Mouse (Mus musculus): ENCODE measurements around the gene Hist1h2bj. TPM values are rescaled to one million over a fixed set of nuclear protein-coding genes. Genes with fewer than 3 reads are reported as not detected.

Hist1h2bj gene
- total RNA-seq, 2 experiments from 2014 or later = 284 to 295 TPM

- peak; percentile 80 for DNase-seq
Observed at GRCm38 (mm10) chr13:22015479-22016450, 27.2 kb upstream of the Hist1h2bj start.

GRCm38 (mm10) chr13:22019934-22020835, 22.8 kb upstream of the Hist1h2bj start:
- no peak for DNase-seq

DNA sequence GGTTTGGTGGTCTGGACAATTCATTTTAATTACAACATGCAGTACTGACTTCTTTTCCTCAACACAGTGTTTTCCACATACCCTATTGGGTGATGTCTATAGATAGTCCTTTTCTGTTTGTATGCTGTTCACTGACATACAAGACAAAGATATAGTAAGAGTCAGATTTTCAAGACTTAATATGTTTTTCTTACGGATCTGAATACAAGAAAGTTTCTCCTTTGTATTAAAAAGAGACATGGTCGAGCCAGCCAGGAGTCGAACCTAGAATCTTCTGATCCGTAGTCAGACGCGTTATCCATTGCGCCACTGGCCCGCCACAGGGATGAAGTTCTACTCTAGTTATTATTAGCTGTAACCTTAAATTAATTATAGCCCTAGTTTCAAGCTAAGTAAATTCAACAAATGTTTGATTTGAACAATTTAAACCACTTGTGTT, 22.1 kb upstream of the Hist1h2bj start:
- peak; percentile 81 for DNase-seq

- DNase-seq = no peak
Observed at GRCm38 (mm10) chr13:22021581-22021980, 21.4 kb upstream of the Hist1h2bj start.

- peak; percentile 87 for DNase-seq
Observed at GRCm38 (mm10) chr13:22022241-22022640, 20.8 kb upstream of the Hist1h2bj start.

GRCm38 (mm10) chr13:22026058-22027031, 16.7 kb upstream of the Hist1h2bj start:
- peak; percentile 91 for DNase-seq

- DNase-seq = peak; percentile 98
Observed at GRCm38 (mm10) chr13:22028673-22029460, 14.1 kb upstream of the Hist1h2bj start.

DNA sequence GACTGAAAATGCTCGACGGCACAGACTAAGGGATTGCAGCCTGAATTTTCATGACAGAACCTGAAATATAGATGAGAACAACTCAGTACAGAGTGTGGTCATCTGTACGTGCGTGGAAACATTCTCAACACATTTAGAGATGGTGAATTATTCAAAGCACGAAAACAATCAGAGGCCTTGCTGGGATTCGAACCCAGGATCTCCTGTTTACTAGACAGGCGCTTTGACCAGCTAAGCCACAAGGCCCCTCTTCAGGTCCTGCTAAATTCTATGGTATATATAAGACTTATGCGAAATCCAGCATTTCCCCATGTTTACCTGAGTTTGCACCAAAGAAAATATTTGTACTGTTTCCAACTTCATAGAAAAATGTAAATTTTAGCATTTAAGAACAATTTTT, 13.1 kb upstream of the Hist1h2bj start:
- no peak for DNase-seq

GRCm38 (mm10) chr13:22030493-22030892, 12.5 kb upstream of the Hist1h2bj start:
- no peak for DNase-seq

DNA sequence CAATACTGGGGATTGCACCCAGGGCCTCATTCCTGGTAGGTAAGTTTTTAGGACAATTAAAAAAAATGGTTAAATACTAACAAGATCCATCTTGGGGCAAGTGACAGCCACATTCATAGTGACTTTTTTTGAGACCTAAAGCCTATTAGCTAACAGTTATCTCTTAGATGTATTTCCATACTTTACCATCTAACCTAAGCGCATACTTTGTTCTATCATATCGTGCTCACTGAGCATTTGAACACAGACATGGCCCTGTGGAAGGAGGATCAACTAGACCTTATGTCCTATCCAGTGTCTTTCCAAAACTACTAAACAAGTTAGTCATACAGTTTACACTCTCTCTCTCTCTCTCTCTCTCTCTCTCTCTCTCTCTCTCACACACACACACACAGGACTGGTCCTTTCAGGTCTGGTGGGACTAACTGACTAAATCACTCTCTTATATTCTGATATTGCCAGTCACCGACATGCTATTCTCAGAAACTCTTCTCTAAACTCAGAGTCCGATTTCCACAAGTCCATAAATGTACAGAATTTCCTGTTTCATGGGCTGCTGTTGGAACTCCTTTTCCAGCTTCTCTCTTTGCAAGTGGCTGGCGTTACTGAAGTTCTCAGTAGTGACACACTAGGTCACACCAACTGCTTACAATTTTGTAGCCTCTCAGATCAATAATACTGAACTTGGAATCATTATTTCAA, 9.1 kb upstream of the Hist1h2bj start:
- no peak for DNase-seq

GRCm38 (mm10) chr13:22034443-22035266, 8.4 kb upstream of the Hist1h2bj start:
- no peak for DNase-seq

DNA sequence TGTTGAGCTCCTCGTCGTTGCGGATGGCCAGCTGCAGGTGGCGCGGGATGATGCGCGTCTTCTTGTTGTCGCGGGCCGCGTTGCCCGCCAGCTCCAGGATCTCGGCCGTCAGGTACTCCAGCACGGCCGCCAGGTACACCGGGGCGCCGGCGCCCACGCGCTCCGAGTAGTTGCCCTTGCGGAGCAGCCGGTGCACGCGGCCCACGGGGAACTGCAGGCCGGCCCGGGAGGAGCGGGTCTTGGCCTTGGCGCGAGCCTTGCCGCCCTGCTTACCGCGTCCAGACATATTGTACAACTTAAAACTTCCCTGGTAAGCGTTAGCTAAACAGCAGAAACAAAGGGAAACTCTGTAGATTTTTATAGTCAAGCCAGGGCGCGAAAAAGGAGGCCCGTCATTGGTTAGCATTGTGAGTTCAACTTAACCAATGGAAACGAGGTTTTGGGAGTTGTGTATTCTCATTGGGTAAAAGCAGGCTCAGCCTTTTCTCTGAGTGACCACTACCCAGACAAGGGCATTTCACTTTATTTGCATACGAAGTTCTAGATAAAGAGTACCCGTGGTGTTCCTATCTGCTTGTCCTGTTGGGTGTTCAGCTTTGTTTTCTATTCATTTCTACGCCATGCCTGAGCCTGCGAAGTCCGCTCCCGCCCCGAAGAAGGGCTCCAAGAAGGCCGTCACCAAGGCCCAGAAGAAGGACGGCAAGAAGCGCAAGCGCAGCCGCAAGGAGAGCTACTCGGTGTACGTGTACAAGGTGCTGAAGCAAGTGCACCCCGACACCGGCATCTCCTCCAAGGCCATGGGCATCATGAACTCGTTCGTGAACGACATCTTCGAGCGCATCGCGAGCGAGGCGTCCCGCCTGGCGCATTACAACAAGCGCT, 7.5 kb upstream of the Hist1h2bj start, which contains the start of the genes Hist1h2ah and Hist1h2bk:
Gene Hist1h2ah (minus strand): TSS at position 302 of the 882 bp plus-strand sequence.
Gene Hist1h2bk (plus strand): TSS at position 604 of the 882 bp plus-strand sequence.
- DNase-seq = peak; percentile 85

GRCm38 (mm10) chr13:22036149-22036956, 6.7 kb upstream of the Hist1h2bj start:
- no peak for DNase-seq

- DNase-seq = no peak
Observed at GRCm38 (mm10) chr13:22036986-22037385, 6.0 kb upstream of the Hist1h2bj start.

- no peak for DNase-seq
Observed at GRCm38 (mm10) chr13:22037415-22037814, 5.6 kb upstream of the Hist1h2bj start.

DNA sequence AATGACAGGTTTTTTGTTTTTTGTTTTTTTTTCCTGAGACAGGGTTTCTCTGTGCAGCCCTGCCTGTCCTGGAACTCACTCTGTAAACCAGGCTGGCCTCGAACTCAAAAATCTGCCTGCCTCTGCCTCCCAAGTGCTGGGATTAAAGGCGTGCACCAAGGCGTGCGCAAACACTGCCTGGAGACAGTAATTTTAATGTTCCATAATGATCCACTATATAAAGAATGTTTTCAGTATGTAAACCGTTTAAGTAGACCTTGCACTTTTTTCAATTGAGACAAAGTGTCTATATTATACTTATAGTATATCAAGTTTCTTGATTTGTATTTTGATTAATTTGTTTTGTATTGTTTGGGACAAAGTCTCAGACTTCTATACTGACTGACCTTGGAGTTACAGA, 3.6 kb upstream of the Hist1h2bj start:
- DNase-seq = no peak

GRCm38 (mm10) chr13:22039951-22040463, 3.0 kb upstream of the Hist1h2bj start:
- no peak for DNase-seq
